Mouse (Mus musculus) granulocyte monocyte progenitor cell, adult 5-6 weeks (primary cell): Measurements from ENCODE around the gene Clcn6. TPM values are rescaled to one million over a fixed set of nuclear protein-coding genes. Genes with fewer than 3 reads are reported as not detected.
A peak's percentile ranks its signal among the peaks of the same experiment; 100 is the strongest.

ENCODE experiments used
- ATAC-seq: replicated peaks from 2 replicates; pipeline ENCODE4 v1.8.0; 2016; ENCODE audit warnings: mild to moderate bottlenecking, moderate TSS enrichment, inconsistent platforms; ENCODE audit not compliant: poor library complexity, severe bottlenecking
- total RNA-seq, 2 experiments: library from RNA; stranded (forward) in 1 of 2; stranded (reverse) in 1 of 2; fragments of 200-712, 200-1000 nt in 1 of 2; fragments of >200 nt in 1 of 2; fragmentation: Nextera tagmentation in 1 of 2; gene quantifications; 2 replicates each; pipeline ENCODE4 v1.2.3; 2014 to 2017

Gene Clcn6
- total RNA-seq (2014; fragmentation: Nextera tagmentation) (7.4 and 9.1 TPM in 2 replicates), total RNA-seq (2017) (1.3 and 4.3 TPM in 2 replicates)

DNA sequence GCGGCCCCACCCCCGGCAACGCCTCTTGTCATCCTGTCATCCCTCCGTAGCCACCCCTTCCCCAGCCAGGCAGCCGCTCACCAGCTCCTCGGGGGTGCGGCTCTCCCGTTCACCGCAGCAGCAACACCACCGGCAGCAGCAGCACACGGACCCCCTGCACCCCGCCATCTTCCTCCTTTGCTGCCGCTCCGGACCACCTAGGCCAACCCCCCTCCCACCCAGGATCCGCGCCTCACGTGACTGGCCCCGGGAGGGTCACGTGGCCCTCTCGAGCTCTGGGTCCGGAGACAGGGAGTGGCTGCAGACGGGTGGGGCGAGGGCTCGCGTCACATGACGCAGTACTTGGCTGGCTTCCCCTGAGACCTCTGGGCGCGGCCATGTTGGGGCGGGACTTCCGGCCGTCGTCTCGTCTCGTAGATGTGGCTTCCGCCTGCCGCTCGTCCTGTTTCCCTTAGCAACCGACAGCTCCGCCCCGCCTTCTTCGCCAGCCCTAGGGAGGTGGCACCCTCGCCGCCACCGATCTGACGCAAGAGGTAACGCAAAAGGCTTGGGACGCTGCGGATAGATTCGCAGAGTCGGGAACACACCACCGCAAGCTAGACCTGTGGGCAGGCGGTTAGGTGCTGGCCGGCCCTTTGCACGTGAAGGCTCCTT lies at the start of gene Clcn6, which contains the start of gene Mthfr:
Gene Clcn6, minus strand, starts transcription at position 222 of the 654 bp plus-strand sequence.
Gene Mthfr, plus strand, starts transcription at position 478 of the 654 bp plus-strand sequence.
- peak; percentile 78 for ATAC-seq

GRCm38 (mm10) chr4:148087907-148088527 lies 49.4 kb upstream of the Clcn6 start, which contains the start of gene Agtrap:
Gene Agtrap (minus strand): TSS chr4:148088031.
- ATAC-seq, result peak; percentile 63

DNA sequence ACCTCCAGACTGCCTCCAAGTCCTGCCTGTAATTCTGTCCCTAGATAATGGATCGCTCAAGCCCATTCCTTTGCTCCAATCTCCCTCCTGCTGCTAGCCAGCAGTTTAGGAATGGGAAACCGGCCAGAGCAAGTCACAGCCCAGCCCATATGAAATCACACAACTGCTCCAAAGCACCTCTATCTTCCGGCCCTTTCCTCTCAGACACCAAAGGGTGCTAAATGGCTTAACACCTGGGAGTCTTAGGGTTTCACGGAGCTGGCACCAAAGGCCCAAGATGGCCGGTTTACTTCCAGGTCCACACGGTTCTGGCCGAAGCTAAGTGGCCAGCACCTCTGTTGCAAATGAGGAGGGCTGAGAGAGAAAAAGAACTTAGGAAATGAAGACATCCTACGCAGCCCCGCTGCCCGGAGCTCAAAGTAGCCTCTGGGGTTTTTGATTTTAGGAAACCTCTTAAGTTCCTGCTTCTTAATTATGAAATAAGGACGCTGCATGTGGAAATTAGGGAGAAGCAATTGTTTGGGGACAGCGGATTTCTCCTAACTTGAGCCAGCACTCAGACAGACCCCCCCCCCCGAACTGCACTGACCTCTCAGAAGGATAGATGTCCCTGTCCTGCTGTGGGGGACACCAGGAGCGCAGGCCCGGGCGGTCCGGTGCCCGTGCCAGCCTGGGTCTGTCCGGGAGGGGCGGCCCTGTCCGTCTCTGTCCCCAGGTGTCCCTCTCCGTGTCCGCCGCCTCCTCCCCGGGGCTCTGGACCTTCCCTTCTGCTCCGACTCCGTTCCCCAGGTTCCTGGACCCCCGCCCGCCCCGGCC lies 48.7 kb upstream of the Clcn6 start:
- ATAC-seq, result peak; percentile 33

DNA sequence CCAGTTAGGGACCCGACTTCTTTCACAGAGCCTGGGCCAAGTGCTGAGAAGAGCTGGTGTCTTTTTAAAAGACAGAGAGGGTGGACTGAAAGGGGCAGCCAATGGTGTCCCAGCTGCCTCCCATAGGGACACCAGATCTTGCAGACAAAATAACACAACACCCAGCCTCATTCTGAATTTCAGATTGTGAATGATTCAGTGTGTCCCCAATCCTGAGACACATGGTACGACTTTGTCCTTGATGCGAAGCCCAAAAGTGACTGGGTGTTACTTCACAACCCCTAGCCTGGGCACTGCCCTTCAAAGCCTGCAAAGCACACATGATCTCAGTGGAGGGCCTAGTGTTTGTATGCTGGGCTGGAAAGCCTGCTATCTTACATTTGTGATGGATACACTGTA lies 47.3 kb upstream of the Clcn6 start:
- no peak for ATAC-seq

GRCm38 (mm10) chr4:148085131-148085906 lies 46.7 kb upstream of the Clcn6 start:
- no peak for ATAC-seq

GRCm38 (mm10) chr4:148084261-148084714 lies 45.7 kb upstream of the Clcn6 start:
- no peak for ATAC-seq

- peak; percentile 31 for ATAC-seq
Measured at GRCm38 (mm10) chr4:148083176-148083899, 44.7 kb upstream of the Clcn6 start.

- ATAC-seq, result peak; percentile 31
Measured at GRCm38 (mm10) chr4:148082257-148083044, 43.8 kb upstream of the Clcn6 start.

DNA sequence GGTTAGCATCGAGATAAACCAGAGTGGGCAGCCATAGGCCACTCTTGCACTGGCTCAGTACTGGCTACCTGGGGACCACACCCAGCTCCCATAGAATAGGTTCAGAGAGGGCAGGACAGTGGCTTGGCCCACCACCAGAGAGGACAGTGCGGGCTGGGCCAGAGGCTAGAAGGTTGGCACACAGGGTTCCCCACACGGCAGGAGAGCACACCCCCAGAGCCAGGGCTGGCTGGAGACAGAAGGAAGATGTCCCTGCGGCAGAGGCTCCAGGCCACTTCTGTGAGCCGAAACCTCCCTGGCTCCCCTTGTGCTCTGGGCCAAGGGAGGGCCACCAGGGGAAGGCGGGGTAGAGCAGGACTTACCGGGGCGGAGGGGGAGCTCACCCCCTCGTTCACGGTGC lies 42.6 kb upstream of the Clcn6 start:
- no peak for ATAC-seq

- no peak for ATAC-seq
Measured at GRCm38 (mm10) chr4:148080597-148080973, 42.0 kb upstream of the Clcn6 start.

DNA sequence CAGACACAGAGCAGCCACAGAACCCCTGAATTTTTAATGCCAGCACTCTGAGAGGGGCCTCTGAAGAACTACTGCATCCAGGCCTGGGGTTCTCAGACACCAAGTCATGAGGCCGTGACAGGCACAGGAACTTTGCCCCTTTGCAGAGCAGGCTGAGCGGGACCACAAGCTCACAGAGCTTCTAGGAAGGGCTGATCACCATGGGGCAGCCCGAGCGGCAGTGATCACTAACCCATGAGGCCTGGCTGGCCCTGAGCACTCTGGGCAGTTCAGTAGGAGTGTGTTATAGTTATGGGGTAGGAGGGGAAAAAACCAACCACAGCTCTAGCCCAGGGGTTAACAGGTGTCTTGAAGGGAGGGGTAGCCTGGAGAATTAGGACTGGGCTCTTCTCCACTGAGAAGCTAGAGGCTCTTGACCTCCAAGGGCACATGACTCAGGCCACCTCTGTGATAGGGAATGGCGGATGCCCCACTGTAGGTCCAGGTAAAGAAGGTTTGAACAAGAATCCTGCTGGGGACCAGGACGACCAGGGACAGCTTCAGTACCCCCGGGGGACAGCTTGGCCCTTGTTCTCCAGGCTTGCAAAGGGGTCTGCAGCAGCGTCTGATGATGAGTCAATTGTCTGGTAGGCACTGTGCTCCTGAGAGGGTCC lies 41.4 kb upstream of the Clcn6 start:
- no peak for ATAC-seq

DNA sequence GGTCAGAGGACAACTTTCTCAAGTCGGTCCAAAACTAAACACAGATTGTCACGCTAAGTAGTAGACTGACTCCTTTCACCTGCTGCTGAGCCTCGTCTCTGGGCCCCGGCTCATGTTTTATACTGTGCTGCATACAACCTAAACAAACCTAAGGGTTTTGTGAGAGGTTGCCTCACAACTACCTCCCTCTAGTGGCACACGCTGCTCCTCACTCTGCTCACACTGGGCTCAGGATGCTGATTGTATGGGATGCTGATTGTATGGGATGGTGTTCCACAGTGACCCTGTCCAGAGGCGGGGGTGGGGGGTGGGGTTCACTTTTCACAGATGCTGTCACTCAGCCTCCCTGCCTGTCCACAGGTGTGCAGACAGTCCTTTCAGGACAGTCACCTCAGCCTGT lies 40.6 kb upstream of the Clcn6 start:
- ATAC-seq, result no peak

GRCm38 (mm10) chr4:148075881-148076280 lies 37.3 kb upstream of the Clcn6 start:
- no peak for ATAC-seq

DNA sequence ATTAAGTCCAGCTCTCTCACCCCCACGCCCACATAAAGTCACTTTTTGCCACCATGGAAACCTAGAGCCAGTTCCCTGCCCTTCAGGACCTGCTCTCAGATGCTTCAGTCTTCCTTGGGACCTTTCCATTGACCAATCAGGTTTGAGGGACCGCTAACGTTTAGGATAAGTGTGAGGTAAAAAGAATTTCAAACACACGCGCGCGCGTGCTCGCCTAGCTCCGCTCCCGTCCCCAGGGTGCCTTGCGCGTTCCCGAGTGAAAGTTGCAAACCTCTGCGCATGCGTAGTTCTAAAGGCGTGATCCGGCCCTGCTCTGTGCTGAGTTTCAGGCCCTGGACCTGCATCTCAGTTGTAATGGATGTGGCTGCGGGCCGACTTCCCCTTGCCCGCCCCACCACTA lies 36.6 kb upstream of the Clcn6 start:
- peak; percentile 73 for ATAC-seq

DNA sequence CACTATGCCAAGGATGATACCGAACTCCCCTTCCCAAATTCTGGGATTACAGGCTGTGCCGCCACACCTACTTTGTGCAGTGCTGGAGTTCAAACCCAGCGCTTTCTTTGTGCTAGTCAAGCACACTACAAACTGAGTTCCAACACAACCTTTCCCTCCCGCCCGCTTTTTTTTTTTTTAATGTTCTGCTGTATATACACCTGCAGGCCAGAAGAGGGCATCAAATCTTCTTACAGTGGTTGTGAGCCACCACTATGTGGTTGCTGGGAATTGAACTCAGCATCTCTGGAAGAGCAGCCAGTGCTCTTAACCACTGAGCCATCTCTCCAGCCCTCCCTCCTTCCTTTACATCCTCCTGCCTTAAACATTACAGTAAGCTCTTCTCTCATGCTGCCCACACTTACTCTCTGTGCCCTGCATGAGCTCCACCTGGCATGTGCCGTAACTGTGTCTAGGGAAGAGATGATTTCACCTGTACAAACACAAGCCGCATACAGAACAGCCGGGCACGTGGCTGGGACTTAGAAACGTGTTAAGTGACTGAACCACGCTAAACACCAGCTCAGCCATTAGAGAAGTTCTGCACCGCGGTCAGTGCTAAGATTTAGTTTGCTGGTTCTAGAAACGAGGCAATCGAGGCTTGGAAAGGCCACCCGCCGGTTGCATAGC lies 36.0 kb upstream of the Clcn6 start:
- peak; percentile 41 for ATAC-seq

DNA sequence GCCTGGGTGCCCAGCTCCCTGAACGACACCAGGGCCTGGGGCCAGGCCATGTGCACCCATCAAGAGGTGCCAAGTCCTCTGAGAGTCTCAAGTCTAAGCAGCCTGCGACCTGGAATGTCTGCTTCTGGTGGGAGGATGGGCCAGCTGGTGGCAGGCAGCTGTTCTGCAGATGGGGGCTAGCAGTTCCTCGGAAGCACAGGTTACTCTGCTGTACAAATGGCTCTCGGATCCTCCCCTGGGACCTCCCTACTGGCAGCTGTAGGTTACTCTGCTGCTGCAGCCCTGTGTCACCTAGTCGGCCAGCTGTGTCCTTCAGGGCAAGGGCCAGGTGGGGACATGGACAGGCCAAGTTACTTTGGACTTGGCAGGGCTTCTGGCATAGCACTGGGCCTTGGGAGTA lies 32.9 kb upstream of the Clcn6 start:
- ATAC-seq, result no peak

DNA sequence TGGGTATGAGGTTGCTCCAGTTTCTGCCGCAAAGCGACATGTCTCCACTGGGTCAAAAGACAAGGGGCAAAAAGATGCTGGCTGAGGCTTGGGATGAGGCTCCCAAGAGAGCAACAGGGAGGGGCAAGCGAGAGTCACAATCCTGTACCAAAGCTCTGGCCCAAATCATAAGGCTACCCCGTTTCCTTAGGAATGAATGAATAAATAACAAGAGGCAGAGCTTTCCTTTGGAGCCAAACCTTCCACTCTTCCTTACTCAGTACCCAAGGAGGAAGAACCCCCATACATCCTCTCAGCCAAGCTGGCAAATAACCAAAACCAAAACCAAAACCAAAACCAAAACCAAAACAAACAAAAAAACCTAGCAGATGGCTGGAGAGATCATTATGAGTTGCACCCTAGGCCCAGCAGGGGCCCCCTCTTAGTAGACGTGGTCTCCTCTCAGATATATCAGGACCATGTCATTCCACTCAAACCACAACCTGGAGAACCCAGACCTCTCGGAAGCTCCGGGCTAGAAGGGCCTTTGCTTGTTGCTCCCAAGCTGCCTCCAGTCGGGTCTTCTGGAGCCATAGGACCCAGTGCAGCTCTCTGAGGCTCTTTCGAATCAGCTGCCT lies 31.1 kb upstream of the Clcn6 start:
- peak; percentile 53 for ATAC-seq
